Mouse (Mus musculus): ENCODE results near the gene Bsx. TPM values are rescaled to one million over a fixed set of nuclear protein-coding genes. Genes with fewer than 3 reads are reported as not detected.

Bsx gene
- total RNA-seq, 2 experiments from 2014 or later = not detected

DNA sequence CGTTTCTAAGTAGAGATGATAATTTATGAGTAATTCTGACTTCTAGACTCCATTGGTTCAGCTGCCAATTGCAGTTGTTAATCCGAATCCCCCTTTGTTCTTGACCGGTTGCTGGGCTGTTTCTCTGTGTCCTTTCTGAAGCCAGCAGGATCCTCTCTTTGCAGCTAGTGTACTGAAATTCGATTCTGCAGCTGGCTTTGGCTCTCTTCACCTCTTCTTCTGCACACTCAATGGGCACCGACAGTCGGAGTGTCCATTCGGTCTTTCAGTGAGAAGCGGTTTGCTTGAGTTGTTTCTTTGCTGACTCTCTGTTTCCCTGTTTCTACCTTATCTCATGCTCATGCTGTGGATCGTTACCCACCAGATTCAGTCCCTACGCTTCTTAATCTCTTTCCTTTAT lies 11.7 kb downstream of the Bsx start:
- intact Hi-C loops (cut with DNase I) = no loop called here
- DNase-seq = no peak

DNA sequence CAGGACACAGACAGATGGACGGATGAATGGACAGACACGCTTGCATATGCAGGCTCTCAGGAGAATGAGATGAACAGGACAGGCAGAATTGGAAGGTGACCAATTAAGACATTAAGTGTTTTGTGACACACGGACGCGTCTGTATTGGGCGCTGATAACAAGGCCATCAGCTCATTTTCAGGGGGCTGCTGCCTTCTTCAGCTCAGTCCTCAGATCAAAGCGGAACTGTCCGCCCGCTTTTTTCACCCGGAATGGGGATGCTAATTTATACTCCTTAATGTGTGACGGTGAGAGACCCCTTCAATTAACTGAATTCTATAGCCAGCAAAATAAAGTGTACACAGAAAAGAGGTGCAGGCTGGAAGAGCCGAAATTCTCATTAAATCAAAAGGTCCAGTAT lies 15.5 kb downstream of the Bsx start:
- intact Hi-C loops (cut with DNase I) = no loop called here
- DNase-seq = no peak

DNA sequence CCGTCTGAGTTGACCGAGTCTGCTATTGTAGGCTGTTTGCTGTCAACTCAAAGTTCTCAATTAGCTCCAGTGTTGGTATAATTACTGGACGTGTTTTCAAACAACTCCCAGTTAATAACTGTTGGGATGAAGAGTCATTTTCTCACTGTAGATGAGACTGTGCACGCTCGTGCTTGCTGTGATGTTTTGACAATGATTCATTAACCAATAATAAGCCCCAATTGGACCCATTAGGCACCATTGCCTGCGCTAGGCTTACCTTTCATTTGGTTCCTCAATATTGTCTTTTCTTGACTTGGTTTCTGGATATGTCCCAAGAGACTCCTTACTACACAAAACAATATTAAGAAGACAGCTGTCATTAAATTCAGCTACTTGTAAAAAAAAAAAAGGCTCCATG lies 18.5 kb downstream of the Bsx start:
- intact Hi-C loops (cut with DNase I) = no loop called here
- DNase-seq = no peak

DNA sequence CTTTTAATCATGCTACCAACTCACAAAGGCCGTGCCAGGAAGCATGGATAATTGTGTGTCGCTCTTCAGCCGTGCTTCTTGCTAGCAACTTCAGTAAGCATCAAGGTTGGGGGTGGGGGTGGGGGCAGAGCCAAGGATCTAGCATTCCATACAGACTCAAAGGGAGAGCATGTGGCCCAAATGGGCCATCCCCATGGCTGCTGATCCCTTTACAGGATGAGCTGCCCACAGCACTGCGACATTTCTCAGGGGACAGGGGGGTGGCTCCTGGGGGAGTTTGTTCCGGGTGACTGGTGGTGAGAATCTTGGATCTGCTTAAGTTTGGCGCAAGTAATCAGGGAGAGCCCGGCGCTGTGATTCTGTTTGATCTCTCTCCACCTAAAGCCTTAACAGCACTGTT lies 33.5 kb downstream of the Bsx start:
- intact Hi-C loops (cut with DNase I) = no loop called here

DNA sequence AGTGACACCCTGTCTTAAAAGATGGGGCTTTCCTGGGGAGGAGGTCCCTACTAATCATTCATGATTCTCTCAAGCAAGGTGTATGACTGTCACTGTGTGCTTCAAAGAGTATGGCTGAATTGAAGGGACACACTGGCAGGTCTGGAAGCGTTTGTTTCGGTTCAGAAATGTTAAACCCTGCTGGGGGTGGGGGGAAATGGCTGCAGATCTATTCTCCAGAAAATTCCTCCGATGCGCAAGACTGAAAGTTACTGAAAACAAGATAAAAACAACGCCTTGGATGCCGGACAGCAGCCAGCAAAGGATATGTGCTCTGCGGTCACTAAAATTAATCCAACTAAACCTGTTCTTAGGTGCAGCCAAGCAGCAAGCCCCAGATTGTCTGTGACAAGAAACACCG lies 34.5 kb downstream of the Bsx start:
- DNase-seq = no peak
- intact Hi-C loops (cut with DNase I) = no loop called here

More for the DNA sequence above, 33.5 kb downstream of the Bsx start:
- no peak for DNase-seq

DNA sequence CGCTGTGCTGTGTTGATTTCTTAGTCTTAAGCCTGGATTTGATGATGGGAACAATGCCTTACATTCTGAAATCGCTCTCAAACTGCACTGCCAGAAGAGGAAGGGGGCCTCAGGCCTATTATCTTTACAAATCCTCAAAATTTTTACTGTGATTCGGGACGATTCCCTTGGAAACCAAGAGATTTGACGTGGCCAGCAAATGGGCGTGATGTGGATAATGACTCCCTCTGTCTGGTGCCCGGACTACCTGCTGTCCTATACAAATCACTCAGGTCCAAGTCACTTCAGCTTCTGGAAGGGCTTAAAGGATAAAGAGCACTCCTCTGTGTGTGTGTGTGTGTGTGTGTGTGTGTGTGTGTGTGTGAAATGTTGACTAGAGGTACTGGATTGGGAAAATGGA lies 35.0 kb downstream of the Bsx start:
- intact Hi-C loops (cut with DNase I) = no loop called here
- DNase-seq = no peak

DNA sequence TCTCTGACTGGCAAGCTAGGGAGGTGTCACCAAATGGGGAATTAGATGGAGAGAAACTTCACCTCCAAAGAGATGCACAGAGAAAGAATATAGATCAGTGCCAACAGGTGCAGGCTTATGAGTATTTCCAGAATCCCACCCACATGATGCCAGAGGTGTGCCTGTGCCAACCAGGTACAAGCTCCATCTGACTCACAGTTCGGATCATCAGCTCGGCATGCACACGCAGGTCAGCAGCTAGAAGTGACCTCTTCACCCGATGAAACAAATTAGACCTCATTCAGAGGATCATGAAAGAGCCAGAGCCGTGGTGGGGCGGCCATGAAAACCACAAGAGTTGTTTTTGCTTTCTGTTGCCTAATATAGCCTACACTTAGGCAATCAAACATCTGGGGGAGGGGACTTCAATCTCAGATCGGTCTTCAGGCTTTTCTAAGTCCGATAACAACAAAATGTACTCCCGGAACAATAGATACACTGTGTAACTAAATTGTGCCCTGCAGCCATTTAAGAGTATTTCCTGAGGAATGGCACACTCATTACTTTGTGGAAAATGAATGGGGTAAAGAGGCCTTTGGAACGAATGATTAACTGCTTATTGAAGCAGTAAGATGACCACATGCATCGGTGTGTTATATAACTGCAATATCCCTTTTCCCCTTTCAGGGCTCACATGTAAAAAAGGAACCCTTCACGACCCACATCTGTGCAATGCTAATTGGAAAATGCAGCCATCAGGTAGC lies 44.1 kb downstream of the Bsx start:
- DNase-seq = no peak
- intact Hi-C loops (cut with DNase I) = no loop called here

DNA sequence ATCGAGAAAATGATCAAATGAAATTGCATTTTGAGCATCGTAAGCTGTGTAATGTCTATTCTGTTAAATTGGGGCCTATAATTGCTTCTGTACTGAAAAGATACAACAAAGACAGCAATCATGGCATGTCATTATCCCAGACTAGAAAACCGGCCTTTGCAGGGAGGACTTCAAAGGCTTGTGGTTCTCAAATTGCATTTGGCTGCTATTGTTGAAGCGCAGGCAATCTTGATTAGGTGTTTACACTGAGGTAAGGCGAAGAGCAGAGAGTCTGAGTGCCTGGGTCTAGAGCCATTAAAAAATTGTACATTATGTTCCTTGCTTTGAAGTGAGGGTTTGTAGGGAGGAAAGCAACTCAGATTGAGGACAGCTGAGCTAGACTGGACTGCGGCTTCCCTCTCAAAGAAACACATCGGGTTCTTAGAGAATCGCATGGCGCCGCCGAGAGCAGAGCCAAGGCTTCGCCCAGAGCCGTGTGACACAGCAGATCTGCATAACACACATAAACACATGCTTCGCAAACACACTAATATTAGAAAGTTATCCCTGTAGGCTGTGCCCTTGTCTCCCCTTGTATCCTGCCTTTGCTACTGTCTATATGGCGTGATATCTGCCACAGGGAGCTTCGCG lies 53.5 kb downstream of the Bsx start:
- no peak for DNase-seq
- intact Hi-C loops (cut with DNase I) = no loop called here

Other genes starting within 250 kb of the Bsx start
- gene Gm21915, start 203.5 kb upstream of the Bsx start, total RNA-seq (2021) = not detected
- 1 to 10 TPM; 4.3 to 5.2 TPM for gene Clmp, start 188.2 kb upstream of the Bsx start, total RNA-seq (2021)
- gene Hspa8, start 73.1 kb upstream of the Bsx start, total RNA-seq (2021) = 1,000 to 10,000 TPM; 1,282 to 1,390 TPM
- not detected for gene Jhy, start 90.0 kb downstream of the Bsx start, total RNA-seq (2021)
- not detected for gene Crtam, start 130.5 kb downstream of the Bsx start, total RNA-seq (2021)